Mouse (Mus musculus) urinary bladder, postnatal 4 days (tissue): ENCODE data around the gene Pik3r1.

ENCODE experiments used
- DNase-seq, 2 experiments: peaks; one replicate each; pipeline ENCODE4 v3.0.0; 2021 to 2022; ENCODE audit warnings: low spot score in 2 of 2

Gene Pik3r1

DNA sequence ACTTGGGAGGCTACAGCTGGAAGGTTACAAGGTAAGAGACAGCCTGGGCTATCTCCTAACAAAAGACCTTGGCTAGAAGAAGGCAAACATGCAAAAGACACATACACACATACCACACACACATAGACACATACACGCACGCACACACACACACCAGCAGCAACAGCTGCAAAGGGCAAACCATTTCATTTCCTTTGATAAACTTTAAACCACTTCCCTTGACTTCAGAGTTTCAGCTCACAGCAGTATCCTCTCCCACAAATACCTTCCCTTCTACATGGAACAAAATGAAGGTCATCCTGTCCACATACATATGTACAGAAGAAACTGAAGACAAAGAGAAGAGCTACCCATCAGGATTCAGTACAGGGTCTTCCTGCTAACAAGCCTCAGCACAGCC lies 56.7 kb downstream of the Pik3r1 start:
- no peak for DNase-seq

DNA sequence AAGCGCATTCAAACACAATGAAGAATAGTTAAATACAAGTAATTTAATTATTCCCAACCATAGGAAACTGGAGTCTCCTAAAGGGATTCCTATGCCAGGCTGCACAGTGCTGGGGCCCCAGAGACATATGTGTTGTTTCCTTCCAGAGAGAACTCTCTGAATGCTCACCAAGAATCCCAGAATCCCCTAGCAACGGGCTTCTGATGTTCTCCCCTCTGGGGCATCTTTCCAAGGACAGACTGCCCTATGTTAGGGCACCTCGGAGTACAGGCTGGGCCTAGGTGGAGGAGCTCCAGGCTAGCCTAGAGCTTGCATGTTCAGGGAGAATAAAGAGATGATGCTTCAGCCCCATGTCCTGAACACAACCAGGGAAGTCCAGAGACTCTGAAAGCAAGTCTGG lies 58.2 kb downstream of the Pik3r1 start:
- DNase-seq = no peak

DNA sequence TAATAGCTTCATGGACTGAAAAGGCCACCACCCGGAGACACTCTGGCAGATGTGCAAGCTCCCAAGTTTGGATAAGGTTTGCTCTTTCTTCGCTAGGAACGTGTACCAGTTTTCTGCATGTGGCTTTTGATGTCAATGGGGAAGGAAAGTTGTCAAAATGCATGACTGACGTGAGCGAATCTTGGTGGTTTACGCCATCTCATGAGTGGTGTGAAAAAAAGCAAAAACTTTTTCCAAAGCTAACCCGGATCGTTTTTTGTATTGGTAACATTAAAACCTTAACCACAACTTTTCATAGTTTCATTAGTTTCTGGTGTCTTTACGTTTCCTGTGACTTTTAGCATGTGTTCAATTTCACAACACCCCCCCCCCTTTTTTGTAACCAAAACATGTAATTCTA lies 60.8 kb downstream of the Pik3r1 start:
- DNase-seq = no peak

DNA sequence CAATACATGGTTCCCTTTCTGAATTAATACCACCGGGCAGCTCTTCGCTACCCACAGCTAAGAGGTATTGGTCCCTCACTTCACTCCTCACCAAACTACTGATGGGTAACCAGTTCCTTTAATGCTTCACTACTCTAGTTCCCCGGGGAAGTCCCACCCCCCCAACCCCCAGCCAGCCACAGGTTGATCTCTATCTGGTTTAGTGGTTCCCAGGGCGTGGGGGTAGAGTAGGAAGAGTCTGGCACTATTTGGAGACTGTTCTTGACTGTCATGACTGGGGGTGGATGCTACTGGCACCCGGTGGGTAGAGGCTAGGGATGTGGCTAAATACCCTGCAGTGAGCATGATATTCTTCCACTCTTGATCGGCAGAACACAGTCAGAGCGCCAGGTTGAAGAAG lies 61.6 kb downstream of the Pik3r1 start:
- no peak for DNase-seq

DNA sequence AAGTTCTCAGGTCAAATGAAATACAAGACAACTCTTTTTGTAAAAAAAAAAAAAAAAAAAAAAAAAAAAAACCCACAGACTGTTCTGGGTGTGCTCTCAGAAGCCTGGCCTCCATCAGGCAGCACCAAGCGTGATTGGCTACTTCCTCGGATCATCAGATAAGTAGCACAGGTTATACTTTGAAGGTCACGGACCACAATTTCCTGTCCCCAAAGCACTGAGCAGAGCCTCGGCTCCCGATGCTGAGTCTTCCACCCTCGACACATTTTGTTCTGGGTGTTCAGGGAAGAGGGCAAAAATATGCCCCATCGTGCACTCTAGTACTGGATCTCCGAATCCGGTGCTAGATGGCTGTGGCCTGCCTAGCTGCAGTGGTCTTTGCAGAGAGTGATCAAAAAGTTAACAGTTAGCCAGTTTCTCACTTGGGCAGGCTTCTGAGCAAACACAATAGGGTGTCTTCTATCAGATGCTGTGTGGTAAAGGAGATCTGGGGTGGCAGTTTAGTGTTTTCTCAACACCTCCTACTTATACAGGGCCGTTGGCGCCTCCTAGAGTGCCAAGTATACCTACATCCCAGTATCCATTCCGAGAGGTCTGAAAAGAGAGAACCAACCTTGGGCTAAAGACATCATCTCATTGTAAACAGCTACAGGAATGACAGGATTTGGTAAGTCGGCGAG lies 65.8 kb downstream of the Pik3r1 start:
- no peak for DNase-seq

DNA sequence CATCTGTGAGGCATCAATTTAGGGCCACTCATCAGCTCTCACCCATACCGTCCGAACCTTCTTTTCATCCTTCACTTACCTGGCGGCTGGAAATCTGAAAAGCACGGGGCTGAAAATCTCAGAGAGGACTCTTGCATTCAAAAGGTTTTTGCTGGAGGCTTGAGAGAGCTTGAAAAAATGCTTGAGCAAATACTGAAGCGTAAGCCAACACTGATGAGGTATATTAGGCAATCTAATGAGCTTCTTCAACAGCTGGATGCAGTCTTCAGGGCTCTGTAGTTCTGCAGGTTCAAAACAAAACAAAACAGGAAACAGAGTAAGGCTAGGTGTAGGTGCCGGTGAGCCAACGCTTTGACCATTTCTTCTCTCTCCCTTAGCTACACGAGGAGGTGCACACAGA lies 66.4 kb downstream of the Pik3r1 start:
- no peak for DNase-seq

DNA sequence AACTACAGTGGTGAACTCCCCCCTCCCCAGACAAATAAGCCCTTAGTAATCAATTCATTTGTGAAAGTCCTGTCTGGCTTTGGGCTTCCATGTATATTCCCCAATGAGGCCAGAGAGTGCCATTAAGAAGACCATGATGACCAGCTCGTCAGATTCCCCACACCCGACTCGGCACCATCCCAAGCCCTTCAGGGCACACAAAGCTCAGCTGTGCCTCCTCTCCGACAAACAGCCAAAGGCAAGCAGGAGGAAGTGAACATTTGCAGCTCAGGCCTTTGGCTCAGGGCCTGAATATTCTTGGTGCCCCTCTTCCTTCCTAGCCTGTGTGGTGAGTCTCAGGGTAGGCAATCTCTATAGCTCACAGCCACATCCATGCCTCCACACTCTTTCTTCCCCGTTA lies 68.3 kb downstream of the Pik3r1 start:
- DNase-seq = no peak

DNA sequence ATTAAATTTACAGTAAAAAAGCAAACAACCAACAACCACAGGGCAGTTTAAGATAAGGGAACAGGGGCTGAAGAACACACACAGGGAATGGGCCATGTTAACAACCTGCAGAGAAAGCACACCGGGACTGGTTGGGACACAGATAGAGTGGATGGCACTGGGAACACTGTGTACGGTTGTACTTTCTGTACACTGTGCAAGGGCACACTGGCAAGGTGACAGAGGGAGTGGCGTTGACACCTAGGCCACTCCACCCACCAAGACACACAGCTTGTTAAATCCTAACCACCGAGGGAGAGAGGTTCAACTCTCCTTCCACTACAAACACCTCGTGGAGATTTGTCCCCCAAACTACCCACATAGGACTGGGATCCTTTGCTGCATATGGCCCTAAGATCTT lies 70.1 kb downstream of the Pik3r1 start:
- DNase-seq = no peak

DNA sequence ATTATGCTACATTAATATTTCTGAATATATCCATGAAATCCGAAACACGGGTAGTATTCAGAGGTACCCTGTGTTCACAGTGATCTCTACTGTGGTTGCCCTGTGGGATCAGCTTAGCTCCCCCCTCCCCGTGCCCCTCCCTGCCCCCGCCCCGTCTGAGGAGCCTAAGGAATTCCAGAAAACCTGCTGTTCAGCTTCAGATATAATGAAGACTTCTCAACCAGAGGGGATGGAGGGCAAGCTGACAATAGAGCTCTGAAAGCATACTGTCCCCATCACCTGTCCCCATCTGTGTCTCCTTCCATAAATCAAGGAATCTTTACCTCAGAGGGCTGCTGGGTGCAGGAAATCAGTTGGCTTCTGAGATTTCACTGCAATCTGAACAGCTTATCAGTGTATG lies 70.6 kb downstream of the Pik3r1 start:
- no peak for DNase-seq

DNA sequence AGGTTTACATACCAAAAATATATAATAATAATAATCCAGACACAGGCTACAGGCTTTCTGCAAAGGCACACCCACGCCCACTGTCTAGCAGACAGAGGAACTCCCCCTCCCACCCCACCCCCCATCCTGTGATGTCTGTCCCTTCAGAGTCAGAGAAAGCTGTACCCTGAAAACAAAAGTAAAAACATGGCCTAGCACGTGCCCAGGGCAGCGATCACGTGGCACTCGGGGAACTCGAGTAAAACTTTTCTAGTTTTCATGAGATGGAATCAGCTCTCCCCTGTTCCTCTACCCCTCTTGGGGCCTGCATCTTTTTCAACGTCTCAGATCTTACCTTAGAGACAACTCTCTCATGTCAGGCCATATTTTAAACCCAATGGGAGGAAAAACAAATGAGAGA lies 71.2 kb downstream of the Pik3r1 start:
- no peak for DNase-seq

DNA sequence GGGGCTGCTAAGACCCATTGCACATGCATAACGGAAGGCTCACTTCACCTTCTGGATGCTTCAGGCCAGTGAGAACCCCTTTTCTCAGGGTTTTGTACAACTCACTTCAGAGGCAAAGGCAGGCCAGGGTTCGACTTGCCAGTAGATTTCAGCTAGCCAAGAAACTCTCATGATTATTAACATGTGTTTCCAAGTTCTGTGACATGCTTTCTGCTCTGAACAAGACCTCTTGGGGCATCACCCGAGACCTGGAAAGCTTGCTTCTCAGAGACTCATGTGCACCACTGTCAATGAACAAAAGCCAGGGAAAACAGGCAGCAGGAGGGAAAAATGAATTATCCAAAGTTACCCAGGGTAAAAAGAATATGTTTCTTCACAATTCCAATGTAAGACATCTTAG lies 71.7 kb downstream of the Pik3r1 start:
- DNase-seq = no peak

DNA sequence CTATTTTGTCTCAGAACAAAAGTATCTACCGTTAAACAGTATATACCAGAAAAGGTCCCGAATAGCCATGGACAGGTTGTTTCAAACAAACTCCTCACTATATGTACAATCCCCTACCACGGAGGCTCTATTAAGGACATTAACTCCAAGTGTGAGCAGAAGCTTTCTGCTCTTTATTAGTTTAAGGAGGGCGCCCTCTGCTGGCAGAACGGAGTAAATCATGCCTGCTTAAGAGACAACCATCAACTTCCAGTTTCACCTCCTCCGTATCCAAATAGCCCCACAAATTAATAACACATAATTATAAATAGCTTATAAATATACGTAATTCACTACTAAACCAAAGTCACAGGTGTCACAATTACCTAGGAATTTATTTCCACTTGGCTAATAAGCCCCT lies 72.1 kb downstream of the Pik3r1 start:
- peak; percentile 71 to 89 for DNase-seq

DNA sequence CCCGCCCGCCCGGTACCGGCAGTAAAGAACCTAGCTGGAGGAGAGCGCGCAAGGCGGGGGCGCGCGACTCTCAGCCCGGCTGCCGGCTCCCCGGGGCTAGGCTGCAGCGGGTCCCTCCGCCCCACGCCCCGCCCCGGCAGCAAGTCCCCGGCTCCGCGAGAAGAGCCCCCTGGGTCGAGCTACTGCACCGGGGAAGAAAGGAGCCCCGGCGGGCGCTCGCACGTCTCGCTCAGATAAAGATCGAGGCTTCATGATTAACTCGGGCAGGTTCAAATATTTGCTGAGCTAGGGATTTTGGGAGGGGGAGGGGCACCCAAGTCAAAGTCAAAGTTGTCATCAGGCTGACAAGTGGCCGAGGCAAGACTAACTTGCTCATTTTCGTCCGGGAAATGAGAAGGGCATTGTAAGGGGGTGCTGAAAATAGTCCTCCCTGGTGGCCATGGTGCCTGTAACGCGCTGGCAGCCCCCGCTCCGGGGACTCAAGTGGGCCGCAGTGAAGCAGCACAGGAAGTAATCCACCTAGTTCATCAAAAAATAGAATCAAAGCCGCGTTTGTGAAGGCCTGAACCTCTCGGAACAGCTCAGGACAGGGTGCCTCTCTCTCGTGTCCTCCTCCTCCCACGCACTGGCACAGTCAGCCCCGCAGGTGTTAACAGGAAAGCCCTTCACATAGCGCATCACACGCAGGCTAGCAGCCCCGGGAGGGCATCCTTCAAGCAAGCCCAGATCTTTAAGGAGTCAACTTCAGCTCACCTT lies 73.3 kb downstream of the Pik3r1 start:
- peak; percentile 66 to 68 for DNase-seq

DNA sequence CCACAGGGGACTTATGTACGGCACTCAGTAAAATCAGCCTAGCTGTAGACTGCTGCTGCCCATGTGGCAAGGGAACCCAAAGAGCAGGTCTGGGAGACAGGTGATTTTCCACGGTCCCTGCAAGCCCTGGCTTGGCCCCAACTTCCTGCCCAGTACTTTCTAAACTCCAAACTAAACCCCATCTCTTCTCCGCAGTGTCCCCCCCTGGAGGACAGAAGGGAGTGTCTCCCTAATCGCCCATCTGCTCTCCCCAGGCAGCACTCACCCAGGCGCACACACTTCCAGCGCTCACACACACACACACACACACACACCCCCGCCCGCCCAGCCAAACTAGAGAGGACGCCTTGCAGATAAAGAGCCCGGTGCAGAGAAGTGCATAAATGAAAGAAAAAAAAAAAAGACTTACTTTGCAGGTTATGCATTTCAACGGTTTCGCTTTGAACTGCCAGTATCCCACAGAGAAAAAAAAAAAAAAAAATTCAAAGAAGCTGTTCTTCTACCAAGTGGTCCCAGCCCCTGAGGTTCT lies 74.0 kb downstream of the Pik3r1 start:
- DNase-seq = peak; percentile 60 to 65

DNA sequence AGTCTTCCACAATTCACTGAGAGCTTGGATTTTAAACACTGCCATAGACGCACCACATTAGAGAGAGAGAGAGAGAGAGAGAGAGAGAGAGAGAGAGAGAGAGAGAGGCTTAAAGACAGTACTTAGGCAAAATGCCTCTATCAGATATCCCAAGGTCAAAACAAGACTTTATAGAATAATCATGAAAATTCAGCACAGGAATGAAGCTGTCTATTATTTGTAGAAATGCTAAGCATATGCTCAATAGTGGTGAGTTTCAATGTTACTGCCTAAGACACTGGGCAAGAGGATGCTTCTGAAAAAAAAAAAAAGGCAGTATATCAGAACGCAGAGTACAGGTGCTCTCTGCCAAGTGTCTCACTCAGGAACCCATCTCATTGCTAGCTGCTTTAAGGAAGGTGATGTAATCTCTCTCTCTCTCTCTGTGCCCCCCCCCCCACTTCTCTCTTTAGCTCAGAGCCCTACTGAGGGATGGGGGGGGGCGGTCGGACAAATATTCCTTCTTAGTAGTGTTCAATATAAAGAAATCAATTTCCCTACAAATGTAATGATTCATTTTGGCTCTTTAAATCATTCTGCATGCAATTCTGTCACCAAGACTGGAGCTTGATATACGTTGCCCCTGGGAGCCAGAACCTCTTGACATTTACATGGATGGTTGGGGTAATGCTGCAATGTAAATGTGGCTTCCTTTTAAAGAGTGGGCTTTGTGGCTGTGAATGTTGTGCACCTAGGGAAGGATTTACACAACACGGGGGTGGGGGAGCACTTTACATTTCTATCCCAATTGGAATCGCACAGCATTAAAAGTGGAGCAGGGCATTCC lies 74.9 kb downstream of the Pik3r1 start:
- DNase-seq = no peak

DNA sequence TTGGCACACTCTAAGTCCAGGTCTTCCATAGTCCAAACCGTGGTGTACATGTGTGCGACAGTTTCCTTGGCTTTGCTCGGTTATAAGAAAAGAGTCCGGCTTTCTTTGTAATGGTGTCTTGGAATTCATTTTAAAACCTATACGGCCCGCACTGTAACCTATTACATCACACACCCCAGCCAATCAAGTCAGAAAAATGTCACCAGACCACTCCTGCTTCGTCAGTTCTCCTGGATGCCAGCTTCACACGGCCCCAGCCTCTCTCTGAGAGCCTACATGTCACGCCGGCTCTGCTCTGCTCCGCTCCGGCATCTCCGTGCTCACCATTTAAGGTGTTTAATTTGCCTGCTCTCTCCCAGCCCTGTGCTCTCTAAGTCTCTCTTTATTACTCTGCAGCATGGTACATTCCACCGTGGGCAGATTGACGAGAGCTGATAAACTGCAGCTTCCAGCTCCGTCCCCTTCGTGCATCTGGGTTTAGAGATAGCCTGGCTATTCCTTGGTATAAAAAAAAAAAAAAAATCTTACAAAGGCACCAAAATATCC lies 75.7 kb downstream of the Pik3r1 start:
- no peak for DNase-seq

DNA sequence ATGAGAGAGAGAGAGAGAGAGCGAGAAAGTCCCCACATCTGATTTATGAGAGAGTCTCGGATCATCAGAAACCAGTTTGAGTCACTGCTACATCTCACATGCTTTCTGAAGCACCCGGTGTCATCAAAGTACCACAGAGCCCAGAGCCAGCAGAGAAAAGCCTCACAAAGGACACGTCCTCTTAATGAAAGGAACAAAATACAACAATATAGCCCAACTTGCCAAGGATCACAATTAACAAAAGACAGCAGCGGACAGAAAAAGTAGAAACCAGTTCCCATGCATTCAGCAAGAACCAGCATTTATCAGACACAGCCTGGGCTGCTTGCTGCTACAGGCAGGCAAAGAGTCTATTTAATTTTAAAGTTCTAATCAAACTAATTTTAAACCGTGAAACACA lies 76.3 kb downstream of the Pik3r1 start:
- DNase-seq = no peak

DNA sequence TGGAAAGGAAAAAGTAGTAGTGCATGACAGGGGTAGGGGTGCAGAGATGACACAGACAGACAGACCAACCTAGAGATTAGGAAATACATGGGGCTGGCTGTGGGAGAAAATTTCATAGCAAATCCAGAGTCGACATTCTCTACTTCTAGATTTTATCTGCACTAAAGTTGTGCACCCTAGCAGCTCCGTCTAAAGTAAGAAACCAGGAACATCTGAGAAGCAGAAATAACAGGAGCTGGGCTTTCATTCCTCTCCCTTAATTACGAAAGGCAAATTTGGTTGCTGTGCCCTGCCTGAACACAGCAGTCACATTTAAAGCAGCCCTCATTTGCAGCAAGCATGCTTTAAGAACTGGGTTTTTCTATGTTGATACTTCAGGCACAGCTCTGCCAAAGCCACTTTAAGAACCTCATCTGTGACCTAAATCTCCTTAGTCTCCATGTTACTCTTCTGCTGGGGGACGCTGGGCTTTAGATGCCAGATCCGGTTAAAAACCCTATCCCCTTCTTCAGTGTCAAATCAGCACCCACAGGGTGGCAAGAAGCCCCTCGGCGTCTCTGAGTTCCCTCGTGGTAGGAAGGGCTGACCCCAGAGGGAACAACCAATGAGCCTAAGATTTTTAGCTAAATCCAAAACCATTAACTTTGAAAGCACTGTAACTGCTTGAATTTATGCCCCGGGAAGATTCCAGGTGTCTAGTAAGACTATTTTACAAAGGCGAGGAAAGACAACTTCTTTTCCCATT lies 76.9 kb downstream of the Pik3r1 start:
- DNase-seq = no peak

DNA sequence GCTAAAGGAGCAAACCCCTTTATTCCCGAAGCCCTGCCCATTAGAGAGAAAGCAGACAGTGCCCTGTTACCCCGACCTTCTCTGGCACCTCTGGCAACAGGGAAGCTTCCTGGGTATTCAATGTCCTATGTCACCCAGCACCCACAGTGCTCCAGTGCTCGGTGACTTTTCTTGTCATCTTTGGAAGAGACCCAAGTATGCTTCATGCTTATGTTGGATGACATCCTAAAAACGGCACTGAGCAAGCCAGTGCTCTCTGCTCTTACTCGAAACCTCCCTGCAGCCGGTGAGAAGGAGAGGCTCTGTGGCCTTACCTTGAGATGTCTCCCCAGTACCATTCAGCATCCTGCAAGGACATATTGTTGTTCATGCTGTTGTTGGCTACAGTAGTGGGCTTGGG lies 77.8 kb downstream of the Pik3r1 start:
- no peak for DNase-seq

DNA sequence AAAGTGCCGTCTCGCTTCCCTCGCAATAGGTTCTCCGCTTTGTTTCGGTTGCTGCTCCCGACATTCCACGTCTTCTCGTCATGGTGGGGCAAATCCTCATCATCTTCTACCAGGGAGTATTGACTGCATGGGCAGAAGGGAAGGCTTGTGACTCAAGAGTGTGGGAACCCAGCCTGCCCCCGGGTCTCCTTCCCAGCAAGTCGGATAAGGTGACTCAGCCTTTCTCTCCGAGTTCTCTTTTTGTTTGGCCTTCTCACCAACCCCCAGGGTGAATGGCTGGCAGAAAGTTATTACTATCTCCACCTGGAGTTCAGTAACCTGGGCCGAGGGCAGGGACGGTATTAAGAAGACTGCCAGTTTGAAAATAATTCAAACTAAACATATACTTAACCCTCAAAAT lies 81.8 kb downstream of the Pik3r1 start:
- no peak for DNase-seq

DNA sequence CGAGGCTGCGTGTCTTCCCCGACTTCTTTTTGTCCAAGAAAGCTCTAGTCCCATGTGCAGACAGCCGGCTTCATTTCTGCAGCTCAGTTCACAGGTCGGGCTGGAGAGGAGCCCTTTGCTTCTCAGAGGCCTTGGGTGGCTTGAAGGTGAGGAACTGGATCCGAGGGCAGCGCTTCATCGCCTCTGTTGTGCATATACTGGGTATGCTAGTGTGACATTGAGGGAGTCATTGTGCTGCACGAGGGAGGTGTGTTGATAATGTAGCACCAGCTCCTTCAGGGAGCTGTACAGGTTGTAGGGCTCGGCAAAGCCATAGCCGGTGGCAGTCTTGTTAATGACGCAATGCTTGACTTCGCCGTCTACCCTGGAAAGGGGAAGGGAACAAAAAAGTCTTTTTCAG lies 83.3 kb downstream of the Pik3r1 start:
- no peak for DNase-seq

DNA sequence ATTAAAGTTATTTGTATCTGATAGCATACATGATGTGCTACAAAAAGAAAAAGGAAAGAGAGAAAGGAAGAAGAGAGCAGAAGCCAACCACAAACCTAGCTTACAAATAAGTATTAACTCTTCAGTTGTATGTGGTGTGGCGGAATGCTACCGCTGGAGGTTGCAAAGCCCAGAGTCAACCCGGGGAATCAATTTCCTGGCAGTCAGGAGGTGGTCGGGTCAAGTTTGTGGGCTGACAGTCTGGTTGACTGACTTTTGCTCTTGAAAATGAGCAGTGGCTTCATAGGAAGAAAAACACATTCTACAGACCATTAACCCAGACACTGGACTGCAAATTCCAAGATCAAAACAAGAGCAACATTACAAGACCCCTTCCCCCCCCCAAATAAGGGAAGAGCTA lies 85.6 kb downstream of the Pik3r1 start:
- DNase-seq = no peak
